Mouse (Mus musculus): ENCODE data around the gene Racgap1. TPM values are rescaled to one million over a fixed set of nuclear protein-coding genes. Genes with fewer than 3 reads are reported as not detected.

Gene Racgap1
- total RNA-seq (2014; rRNA removed) (27.0 and 32.9 TPM in 2 replicates), polyA plus RNA-seq (2015; fragmentation: Nextera tagmentation; extraction: Ambion mirVana) (27.2 TPM in 2 replicates)

DNA sequence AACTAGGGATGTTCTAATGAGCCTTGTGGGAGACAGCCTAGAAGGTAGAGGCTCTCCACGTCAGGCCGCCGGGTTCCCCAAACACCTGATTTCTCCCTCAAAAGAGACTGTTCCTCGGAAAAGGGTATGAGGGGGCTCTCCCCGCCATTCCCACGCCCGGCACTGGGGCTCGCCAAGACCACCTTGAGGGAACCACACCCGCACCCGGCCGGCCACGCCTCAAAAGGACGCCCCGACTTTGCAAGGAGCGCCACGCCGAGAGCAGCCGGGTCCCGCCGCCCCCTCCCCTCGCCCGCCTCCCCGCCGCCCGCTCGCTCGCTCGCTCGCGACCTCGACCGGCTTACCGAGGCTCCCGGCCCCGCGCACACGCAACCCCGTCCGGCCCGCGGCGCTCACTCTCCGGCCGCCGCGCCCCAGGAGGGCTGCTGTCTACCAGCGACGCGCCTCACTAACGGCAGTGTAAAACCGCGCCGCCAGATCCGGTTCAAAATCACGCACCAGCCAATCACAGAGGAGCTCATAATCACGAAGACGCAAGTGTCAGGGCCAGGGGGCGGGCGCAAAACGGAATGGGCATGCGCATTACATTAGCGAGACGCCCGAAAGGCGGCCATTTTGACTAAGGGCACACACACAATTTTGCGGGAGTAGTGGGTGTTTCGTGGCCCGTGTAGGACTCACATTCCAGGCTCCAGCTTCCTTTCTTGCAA lies at the start of gene Racgap1:
Racgap1 (minus strand) TSS at position 494 of the 710 bp plus-strand sequence.
- H3K4me3 ChIP-seq (ENCODE audit: low read depth, low read length): peak within 1 kb of the TSS; percentile 82
- H3K27ac ChIP-seq (ENCODE audit: low read depth, low read length): no peak within 1 kb of the TSS
- peak; percentile 91 for ATAC-seq (ENCODE audit: low FRiP score)
- peak within 1 kb of the TSS; percentile 98 for H3K4me2 ChIP-seq (ENCODE audit: low read depth, low read length, poor library complexity, severe bottlenecking)
- peak; percentile 98 for DNase-seq (ENCODE audit: low spot score)
- 0 out of 2 replicates have a peak, but pooled peaks cover 8% of the 10 kb centered on the region for H3K27me3 ChIP-seq (ENCODE audit: insufficient read depth, low read length)
- H3K9me3 ChIP-seq (ENCODE audit: low read length): no peaks in the 10 kb centered on the region
- H3K9ac ChIP-seq (replicated peaks; ENCODE audit: low read length, poor library complexity, severe bottlenecking): peak within 1 kb of the TSS; percentile 52
- WGBS: under 1% methylated on average over 65 of the region's 68 CpGs
- H3K36me3 ChIP-seq (ENCODE audit: insufficient read depth, low read length): no peaks in the 10 kb centered on the region
- TF ChIP-seq CTCF (IDR thresholded peaks at IDR 0.05): no peak
- no peaks in the 10 kb centered on the region for H3K4me1 ChIP-seq (ENCODE audit: insufficient read depth, low read length)

DNA sequence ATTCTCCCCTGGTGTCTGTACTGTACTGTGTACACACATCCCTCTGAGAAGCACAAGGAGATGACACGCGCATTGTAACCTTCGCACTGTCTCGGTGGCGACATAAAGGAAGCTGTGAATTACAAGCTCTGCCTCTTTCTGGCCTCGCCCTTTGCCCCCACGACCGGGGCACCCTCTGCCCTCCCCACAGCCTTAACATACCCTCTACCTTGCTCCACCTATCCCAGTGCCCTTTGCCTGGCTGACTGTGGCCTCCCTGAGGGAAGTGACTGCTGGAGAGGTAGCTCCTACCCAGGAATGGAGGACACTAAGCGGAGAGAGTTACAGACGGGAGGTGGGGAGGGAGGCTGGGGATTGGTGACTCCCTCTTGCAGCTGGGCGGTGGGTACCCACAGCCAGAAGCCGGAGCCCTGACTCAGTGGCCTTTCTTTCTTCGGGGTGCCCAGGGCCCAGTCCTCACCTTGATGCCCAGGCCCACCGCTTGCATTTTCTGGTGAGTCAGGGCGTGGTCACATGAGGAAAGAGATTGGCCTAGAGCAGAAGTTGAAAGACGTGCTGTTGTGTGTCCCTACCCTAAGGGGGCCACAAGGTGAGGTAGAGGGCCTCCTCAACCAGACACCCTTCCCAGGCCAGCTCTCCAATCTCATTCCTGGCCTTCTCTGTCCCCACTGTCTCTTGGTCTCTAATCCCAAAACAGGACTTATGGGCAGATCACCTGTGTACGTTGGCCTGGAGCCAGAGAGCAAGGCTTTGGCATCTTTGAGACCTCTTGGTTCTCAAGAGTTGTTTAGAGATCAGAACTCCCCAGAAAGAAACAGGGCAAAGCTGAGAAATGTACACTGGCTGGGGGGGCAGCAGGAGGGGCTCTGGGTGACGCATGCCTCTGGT lies 49.0 kb upstream of the Racgap1 start:
- H3K4me3 ChIP-seq (ENCODE audit: low read depth, low read length): no peak overlapping the region
- peaks cover 40% of the 10 kb centered on the region for H3K36me3 ChIP-seq (ENCODE audit: insufficient read depth, low read length)
- H3K9me3 ChIP-seq (ENCODE audit: low read length): no peaks in the 10 kb centered on the region
- 90% methylated on average over 18 of the region's 18 CpGs for WGBS
- no peak overlapping the region for H3K4me2 ChIP-seq (ENCODE audit: low read depth, low read length, poor library complexity, severe bottlenecking)
- H3K9ac ChIP-seq (replicated peaks; ENCODE audit: low read length, poor library complexity, severe bottlenecking): no peak overlapping the region
- DNase-seq (ENCODE audit: low spot score) (no peak), ATAC-seq (ENCODE audit: low FRiP score) (no peak)
- peaks cover 15% of the 10 kb centered on the region for H3K4me1 ChIP-seq (ENCODE audit: insufficient read depth, low read length)
- 0 out of 2 replicates have a peak overlapping the region, but pooled peaks have one; percentile 96 for H3K27ac ChIP-seq (ENCODE audit: low read depth, low read length)
- H3K27me3 ChIP-seq (ENCODE audit: insufficient read depth, low read length): no peaks in the 10 kb centered on the region
- no peak for TF ChIP-seq CTCF (IDR thresholded peaks at IDR 0.05)

DNA sequence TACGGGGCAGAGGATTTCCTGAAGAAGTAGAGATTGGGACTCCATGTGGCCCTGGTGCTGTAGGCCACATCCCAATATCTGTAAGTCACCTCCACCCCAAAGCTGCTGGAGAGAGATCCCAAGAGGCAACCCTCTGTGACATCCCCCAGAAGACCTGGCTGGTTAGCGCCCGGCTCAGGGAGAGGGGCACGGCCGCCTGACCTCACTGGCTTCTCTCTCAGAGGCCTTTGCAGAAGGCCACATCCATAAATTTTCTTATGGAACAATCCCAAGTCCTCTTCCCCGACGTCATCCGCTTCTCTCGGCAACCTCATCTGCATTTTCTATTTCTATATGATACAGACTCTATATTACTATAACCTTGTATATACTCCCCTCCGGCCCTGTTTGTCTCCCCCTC lies 48.3 kb upstream of the Racgap1 start:
- no peak overlapping the region for H3K4me3 ChIP-seq (ENCODE audit: low read depth, low read length)
- H3K4me1 ChIP-seq (ENCODE audit: insufficient read depth, low read length): peaks cover 15% of the 10 kb centered on the region
- no peak for ATAC-seq (ENCODE audit: low FRiP score)
- no peaks in the 10 kb centered on the region for H3K9me3 ChIP-seq (ENCODE audit: low read length)
- H3K4me2 ChIP-seq (ENCODE audit: low read depth, low read length, poor library complexity, severe bottlenecking): no peak overlapping the region
- H3K36me3 ChIP-seq (ENCODE audit: insufficient read depth, low read length): peaks cover 45% of the 10 kb centered on the region
- no peaks in the 10 kb centered on the region for H3K27me3 ChIP-seq (ENCODE audit: insufficient read depth, low read length)
- no peak for TF ChIP-seq CTCF (IDR thresholded peaks at IDR 0.05)
- no peak for DNase-seq (ENCODE audit: low spot score)
- no peak overlapping the region for H3K27ac ChIP-seq (ENCODE audit: low read depth, low read length)
- WGBS: 85% methylated on average over 10 of the region's 10 CpGs
- no peak overlapping the region for H3K9ac ChIP-seq (replicated peaks; ENCODE audit: low read length, poor library complexity, severe bottlenecking)

DNA sequence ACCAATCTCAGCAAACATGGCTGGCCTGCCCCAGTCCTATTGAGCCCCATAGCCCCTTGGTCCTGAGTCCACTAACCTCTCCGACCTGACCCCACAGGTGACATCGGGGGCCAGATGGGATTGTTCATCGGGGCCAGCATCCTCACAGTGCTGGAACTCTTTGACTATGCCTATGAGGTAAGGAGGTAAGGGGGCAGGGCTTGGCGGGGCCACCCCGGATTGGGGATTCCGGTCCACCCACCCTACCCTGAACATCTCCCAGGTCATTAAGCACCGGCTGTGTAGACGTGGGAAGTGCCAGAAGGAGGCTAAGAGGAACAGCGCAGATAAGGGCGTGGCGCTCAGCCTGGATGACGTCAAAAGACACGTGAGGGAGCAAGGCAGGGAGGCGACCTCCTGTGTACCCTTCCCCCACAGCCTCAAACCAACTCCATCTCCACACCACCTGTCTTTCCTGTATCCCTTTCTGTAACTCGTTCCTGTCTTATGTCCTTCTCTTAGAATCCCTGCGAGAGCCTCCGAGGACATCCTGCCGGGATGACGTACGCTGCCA lies 47.2 kb upstream of the Racgap1 start:
- H3K9me3 ChIP-seq (ENCODE audit: low read length): no peaks in the 10 kb centered on the region
- 40% methylated on average over 20 of the region's 20 CpGs for WGBS
- H3K4me1 ChIP-seq (ENCODE audit: insufficient read depth, low read length): peaks cover 6% of the 10 kb centered on the region
- H3K36me3 ChIP-seq (ENCODE audit: insufficient read depth, low read length): peaks cover 42% of the 10 kb centered on the region
- H3K27me3 ChIP-seq (ENCODE audit: insufficient read depth, low read length): no peaks in the 10 kb centered on the region
- DNase-seq (ENCODE audit: low spot score) (no peak), ATAC-seq (ENCODE audit: low FRiP score) (no peak)
- no peak overlapping the region for H3K4me3 ChIP-seq (ENCODE audit: low read depth, low read length)
- H3K27ac ChIP-seq (ENCODE audit: low read depth, low read length): no peak overlapping the region
- H3K4me2 ChIP-seq (ENCODE audit: low read depth, low read length, poor library complexity, severe bottlenecking): no peak overlapping the region
- TF ChIP-seq CTCF (IDR thresholded peaks at IDR 0.05): no peak
- no peak overlapping the region for H3K9ac ChIP-seq (replicated peaks; ENCODE audit: low read length, poor library complexity, severe bottlenecking)

DNA sequence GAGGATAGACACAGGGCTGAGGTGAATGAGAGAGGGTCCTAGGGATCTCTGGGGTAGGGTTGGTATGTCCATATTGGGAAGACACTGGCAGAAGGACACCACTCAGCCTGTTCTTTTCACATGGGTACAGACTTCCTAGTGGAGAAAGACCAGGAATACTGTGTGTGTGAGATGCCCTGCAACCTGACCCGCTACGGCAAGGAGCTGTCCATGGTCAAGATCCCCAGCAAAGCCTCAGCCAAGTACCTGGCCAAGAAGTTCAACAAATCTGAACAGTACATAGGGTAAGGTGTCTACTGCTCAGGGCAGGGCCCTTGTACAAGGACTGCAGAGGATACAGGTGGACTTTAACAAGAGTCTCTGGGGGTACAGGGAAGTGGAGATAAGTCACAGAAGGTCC lies 45.9 kb upstream of the Racgap1 start:
- Histone ChIP-seq H3K9ac (replicated peaks; ENCODE audit: low read length, poor library complexity, severe bottlenecking) (no peak overlapping the region), H3K4me1 (ENCODE audit: insufficient read depth, low read length) (no peaks in the 10 kb centered on the region), H3K4me3 (ENCODE audit: low read depth, low read length) (no peak overlapping the region), H3K27me3 (ENCODE audit: insufficient read depth, low read length) (no peaks in the 10 kb centered on the region), H3K9me3 (ENCODE audit: low read length) (no peaks in the 10 kb centered on the region), H3K4me2 (ENCODE audit: low read depth, low read length, poor library complexity, severe bottlenecking) (no peak overlapping the region), H3K27ac (ENCODE audit: low read depth, low read length) (no peak overlapping the region), H3K36me3 (ENCODE audit: insufficient read depth, low read length) (peaks cover 49% of the 10 kb centered on the region)
- no peak for TF ChIP-seq CTCF (IDR thresholded peaks at IDR 0.05)
- WGBS: 54% methylated on average over 2 of the region's 2 CpGs
- ATAC-seq (ENCODE audit: low FRiP score) (no peak), DNase-seq (ENCODE audit: low spot score) (no peak)
